Mouse (Mus musculus): Measurements from ENCODE around the gene Kalrn. TPM values are rescaled to one million over a fixed set of nuclear protein-coding genes. Genes with fewer than 3 reads are reported as not detected.
A peak's percentile ranks its signal among the peaks of the same experiment; 100 is the strongest.

The Kalrn gene
- total RNA-seq, 2 experiments from 2014 or later = 0.94 TPM; not detected in 1

DNA sequence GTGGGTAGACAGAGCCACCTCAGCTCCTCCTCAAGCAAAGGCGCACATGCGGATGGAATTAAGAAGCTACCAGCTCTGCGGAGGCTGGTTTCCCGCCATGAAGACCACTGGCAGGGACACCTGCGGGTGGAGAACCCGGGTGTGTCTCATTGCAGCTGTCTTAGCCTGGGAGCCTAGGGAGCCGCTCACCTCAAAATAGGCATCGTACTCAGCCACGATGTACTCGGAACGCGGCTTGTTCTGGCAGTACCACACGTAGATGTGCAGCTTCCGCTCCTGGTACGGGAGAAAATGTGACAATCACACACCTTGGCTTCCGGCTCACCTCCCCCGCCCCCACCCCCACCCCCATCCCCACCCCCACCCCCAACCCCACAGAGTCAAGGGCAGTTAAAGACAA lies 539.1 kb downstream of the Kalrn start:
- ATAC-seq (replicated peaks; ENCODE audit: low FRiP score, poor library complexity, severe bottlenecking) = no peak

DNA sequence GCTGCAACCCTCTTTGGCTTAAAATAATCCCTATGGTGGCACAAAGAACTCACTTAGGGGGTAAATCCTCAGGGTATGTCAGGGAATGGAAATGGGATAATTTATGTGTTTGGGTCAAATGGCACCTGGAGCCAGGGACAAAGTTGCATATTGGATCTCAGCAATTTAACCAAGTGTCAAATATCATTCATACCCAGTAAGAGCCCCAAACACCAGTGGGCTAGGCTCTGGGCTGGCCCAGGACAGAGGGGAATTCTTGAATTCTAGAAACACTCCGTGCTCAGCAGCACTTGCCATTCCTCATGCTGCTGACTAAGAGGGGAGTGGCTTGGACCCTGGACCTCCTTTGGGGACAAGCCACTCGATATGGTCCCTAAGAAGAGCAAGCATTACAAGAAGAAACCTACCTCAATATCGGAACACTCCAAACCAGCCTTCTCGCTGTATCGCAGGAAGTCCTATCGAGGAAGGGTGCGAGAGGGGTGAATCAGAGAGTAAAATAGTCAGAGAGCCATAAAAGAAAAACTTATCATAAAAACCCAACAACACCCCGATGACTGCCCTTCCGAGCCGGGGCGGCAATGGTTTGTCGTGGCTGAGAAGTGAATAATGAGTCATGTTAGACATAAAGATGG lies 541.2 kb downstream of the Kalrn start:
- no peak for ATAC-seq (replicated peaks; ENCODE audit: low FRiP score, poor library complexity, severe bottlenecking)

DNA sequence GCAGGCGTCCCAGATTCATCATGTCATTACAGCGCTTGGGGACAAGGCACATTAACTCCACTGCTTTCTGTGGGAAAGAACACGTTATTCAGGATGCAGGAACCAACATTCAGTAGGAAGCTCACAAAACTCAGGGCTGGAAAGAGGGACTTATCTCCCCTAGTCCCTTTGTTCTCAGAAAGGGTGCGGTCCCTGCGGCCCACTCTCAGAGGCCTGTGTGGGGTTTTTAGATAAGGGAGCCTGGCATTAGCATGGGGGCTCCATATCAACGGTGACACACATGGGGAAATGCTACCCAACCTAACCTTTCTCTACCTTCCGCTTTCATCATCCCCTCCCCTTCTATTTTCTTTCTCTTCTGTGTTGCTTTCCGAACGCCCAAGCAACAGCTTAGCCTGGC lies 541.8 kb downstream of the Kalrn start:
- ATAC-seq (replicated peaks; ENCODE audit: low FRiP score, poor library complexity, severe bottlenecking) = peak; percentile 85

DNA sequence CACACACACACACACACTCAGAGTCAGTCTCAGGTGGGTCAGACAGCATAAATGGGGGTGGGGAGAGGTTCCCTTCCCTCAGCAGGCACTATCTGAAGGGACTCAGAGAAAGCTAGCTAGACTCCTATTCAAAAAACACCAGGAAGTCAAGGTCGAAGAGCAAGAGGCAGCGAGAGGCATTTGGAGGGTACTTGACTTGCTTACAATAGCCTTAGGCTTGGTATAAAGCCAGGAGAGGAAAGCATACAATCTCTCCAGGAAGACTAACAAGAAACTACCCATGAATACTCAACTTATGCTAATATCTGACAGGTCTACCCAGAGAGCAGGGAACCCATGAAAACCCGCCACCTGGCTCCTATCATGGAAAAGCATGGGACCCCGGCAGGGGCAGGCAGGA lies 543.0 kb downstream of the Kalrn start:
- no peak for ATAC-seq (replicated peaks; ENCODE audit: low FRiP score, poor library complexity, severe bottlenecking)

DNA sequence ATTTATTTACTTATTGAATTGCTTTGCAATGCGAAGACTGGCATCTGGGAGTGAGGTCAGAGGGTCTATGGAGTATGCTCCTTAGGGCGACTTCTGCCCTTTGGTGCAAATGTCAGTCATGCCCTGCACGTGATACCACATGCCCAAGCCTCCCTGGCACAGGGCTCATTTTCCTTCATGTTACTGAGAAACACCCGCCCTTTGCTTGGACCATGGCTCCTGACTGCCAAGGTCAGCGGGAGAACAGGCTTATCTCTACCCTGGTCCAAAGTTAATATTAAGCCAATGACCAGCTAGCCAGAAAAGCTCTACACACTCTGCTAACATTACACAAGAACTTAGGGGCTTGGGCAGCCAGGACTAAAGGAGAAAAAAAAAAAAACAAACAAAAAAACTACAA lies 543.5 kb downstream of the Kalrn start:
- no peak for ATAC-seq (replicated peaks; ENCODE audit: low FRiP score, poor library complexity, severe bottlenecking)

DNA sequence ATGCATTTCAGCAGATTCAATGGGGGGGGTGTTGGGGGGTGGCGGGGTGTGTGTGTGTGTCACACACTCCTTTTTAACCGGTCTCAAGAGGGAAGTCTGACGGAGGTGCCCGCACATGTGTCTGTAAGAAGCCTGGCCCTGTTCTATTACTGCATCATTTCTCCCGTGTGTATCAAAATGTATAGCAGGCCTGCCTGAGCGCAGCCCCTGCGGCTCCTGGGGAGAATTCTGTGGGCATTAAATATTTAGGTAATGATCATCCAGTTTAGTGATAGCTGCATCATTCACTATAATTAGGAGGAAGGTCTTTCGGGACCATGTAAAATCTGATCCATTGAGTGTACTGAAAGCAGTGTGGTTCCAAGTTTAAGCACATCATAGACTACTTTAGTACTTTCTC lies 556.1 kb downstream of the Kalrn start:
- ATAC-seq (replicated peaks; ENCODE audit: low FRiP score, poor library complexity, severe bottlenecking) = no peak

DNA sequence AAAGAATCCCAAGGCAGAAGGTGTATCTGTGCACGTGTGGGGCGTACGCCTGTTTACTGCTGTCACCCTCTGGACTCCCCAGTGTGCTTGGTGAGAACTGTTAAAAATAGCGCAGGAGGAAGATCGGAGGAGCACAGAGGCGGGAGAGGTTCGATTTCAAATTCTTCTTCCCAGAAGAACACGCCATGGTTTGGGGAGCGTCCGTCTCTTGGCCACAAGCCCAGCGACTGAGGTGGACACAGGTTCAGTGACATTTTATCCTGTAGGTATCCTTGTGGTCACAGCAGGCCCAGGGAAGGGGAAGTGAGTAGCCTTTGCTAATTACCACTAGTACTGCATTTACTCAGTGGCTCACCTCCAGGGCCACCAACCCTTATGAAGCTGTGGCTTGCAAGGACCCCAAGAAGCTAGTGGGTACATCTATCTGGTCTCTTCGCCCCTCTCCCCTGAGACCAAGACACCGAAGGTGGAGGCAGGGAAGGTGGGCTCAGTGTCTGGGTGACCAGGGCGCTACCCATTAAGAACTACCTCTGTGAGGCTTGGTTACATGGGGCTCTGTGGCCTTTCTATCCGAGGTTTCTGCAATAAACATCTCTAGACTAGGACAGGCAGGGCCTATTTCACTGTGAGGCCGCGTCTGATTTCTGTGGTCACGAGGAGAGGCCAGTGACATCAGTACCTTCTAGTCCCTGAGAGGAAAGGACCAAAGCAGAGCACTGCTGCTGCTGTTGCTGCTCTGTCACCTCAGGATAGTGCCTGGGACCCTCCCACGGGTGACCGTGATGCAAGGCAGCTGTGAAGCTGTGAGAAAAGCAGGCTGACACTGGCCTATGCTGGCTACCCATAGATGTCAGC lies 561.1 kb downstream of the Kalrn start:
- no peak for ATAC-seq (replicated peaks; ENCODE audit: low FRiP score, poor library complexity, severe bottlenecking)

DNA sequence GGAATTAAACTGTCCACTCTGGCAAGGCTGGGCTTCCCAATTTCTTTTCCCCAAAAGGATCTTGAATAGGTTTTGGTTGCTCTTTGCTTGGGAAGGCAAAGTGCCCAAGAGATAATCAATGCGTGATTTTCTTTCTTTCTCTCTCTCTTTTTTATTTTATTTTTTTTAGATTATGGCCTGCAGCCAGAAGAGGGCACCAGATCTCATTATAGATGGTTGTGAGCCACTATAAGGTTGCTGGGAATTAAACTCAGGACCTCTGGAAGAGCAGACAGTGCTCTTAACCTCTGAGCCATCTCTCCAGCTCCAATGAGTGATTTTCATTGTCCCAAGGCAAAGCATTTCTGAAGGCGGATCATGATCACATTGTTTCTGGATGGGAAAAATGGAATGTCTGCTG lies 563.8 kb downstream of the Kalrn start:
- ATAC-seq (replicated peaks; ENCODE audit: low FRiP score, poor library complexity, severe bottlenecking) = no peak

DNA sequence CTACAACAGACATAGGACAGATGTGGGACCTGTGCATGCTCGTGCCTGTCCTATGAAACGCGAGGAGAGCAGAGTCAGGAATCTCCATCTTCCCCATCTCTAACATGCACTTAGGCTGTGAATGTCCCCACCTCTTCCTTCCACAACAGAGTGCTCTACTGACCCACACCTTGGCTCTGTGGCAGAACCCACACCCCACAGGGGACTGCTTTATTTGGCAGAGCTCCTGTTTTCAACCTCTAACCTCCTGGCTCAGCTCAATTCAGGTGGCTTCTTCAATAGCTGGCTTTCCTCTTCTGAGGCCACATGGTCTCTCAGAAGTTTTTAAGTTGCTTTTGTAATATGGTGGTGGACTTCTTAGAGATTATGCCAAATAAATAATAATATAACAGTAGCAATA lies 567.3 kb downstream of the Kalrn start:
- no peak for ATAC-seq (replicated peaks; ENCODE audit: low FRiP score, poor library complexity, severe bottlenecking)

DNA sequence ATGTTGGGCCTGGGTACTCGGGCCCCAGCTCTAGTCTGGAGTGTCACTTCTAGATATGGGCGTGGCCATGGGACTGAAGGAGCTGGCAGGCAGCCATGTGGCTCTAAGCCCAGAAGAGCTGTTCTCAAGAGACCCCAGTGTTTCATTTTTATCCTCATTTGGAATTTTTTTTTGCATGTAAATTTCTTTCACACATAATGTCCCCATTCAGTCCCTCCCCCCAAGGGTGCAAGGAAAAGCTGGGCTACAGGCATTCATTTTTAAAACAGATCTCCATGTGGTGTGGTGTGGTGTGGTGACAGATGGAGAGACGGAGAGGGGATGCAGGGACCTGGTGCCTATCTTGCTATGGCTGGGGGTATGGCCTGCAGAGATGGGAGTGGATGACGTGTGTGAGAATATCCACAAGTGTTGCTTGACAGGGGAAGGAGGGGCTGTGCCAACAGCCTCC lies 569.2 kb downstream of the Kalrn start:
- no peak for ATAC-seq (replicated peaks; ENCODE audit: low FRiP score, poor library complexity, severe bottlenecking)

DNA sequence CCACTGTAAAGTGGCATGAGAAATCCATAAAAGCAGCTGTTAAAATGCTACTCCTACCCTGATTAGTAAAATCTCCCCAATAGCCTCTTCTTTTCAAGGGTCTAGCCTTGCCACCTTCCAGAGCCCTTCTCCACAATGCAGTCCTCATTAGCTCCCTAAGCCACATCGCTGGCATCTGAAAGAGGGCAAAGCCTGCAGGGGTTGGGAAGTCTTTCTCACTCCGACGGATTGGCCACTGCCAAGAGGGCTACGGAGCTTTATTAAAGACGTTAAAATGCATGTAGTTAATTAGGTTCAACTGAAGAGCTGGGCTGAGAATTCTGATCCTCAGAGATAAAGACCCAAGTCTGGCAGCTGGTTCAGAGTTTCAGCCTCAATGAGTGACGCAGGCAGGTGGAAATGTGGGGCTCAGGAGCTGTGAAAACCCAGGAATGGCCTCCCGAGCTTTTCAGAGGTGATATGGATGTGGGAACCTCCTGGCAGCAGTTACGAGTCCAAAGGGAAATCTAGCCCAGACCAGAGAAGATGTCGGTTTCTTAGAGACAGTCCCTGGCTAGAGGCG lies 569.7 kb downstream of the Kalrn start:
- no peak for ATAC-seq (replicated peaks; ENCODE audit: low FRiP score, poor library complexity, severe bottlenecking)

DNA sequence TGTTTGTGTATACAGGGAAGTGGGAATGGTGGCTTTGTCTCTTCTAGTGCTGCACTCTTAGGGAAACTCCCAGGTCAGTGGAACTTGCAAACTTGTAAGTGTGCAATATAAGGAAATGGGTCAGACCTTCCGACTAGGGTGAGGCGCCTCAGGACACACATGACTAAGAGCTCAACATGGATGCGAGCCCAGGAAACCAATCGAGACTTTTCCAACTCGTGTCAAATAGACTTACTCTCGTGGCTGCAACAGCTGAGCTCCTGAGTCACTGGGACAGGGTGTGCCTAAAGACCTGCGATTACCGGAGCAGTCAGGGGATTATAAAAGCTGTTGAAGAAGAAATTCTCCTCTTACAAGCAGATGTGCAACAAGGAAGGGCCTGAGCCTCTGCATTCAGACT lies 572.6 kb downstream of the Kalrn start:
- no peak for ATAC-seq (replicated peaks; ENCODE audit: low FRiP score, poor library complexity, severe bottlenecking)

DNA sequence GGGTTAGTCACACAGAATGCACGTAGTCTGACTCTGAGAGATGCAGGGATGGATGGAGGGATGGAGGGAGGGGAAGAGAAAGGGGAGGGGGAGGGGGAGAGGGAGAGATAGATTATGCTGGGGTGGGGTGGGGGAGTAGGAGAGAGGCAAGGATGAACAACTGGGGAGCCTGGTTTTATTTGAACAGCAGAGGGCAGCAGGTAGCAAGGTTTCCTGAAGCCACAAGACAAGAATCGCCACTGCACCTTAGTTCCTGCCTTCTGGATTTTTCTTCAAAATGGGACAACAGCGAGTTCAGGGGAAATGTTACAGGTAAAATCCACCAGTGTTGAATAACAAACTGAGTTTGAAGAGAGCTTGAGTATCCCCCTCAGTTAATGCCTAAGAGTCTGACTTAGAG lies 573.9 kb downstream of the Kalrn start:
- no peak for ATAC-seq (replicated peaks; ENCODE audit: low FRiP score, poor library complexity, severe bottlenecking)

DNA sequence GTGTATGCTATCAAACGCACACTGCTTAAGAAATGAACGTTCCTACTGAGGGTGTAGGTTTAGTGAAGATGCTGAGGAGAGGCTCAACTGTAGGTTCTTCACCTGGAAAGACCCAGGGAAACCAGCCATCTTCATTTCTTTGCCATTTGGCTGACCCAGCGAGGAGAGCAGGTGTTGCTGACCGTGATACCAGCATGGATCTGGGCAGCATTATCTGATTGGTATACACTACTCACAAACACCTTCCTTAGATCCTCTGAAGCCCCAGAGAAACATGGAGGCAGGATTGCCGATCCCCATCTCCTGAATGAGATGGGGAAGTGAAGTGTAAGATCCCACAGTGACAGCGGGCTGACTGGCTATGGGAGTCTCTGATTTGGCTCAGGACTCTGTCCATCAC lies 575.3 kb downstream of the Kalrn start:
- ATAC-seq (replicated peaks; ENCODE audit: low FRiP score, poor library complexity, severe bottlenecking) = no peak

DNA sequence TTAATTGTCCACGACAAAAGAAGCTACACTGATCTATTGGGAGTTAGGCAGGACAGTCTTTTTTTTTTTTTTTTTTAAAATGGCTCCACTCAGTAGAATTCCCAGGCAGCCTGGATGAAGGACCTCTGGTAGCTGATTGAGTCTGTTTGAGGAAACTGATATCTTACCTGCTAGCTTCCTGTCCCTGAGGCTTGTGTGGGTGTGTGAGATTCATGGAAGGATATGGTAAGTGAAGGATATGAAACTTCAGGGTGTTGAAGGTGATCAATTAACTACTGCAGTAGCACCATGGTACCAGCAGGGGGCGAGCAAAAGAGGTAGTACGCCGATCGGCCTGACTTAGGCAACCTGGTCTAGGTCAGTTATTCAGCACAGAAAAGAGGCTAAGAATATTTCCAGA lies 577.3 kb downstream of the Kalrn start:
- peak; percentile 69 for ATAC-seq (replicated peaks; ENCODE audit: low FRiP score, poor library complexity, severe bottlenecking)

DNA sequence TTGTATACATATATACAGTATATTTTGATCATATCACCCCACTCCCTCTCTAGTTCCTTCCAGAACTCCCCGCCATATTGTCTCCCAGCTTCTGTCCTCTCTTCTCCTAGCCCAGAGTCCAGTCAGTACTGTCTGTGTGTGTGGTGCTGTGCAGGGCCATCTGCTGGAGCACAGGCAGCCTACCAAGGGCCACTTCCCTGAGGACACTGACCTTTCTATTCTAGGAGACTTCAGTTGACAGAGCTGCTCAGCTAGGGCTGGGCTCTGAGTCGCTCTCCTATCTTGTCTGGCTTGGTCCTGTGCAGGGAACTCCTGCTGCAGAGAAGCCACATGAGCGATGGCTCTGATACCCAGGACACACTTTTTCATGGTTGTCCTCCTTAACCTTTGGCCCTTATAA lies 577.8 kb downstream of the Kalrn start:
- ATAC-seq (replicated peaks; ENCODE audit: low FRiP score, poor library complexity, severe bottlenecking) = no peak

DNA sequence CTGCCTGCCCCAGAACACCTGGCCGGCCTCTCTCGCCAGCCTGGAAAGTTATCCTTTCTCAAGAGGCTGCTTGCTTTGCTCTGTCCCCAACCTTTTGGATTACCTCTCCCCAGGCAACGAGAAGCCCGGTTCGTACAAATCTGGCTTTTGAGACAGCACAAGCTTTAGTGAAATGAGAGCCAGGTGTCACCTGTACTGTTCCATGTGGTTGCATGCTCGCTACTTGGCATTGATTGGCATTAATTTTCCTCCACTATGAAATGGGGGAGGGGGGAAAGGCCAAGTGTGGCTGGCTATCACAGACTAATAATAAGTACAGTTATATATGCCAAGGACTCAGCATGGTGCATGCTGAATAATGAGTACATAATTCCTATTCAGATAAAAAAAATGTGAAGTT lies 579.0 kb downstream of the Kalrn start:
- ATAC-seq (replicated peaks; ENCODE audit: low FRiP score, poor library complexity, severe bottlenecking) = no peak

DNA sequence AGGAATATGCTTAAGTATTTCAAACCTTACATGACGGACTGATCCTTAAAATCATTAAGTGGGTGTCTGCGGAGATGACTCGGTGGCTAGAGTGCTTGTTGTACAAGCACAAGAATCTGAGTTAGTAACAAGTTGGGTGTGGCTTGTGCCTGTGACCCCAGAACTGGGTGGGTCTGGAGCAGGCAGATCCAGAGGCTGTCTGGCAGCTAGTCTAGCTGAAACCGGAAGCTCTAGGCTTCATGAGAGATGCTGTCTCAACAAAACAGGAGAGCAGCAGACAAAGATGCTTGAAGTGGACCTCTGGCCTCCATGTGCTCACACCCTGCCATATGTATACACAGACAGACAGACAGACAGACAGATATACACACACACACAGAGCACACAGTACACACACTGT lies 582.6 kb downstream of the Kalrn start:
- ATAC-seq (replicated peaks; ENCODE audit: low FRiP score, poor library complexity, severe bottlenecking) = no peak

DNA sequence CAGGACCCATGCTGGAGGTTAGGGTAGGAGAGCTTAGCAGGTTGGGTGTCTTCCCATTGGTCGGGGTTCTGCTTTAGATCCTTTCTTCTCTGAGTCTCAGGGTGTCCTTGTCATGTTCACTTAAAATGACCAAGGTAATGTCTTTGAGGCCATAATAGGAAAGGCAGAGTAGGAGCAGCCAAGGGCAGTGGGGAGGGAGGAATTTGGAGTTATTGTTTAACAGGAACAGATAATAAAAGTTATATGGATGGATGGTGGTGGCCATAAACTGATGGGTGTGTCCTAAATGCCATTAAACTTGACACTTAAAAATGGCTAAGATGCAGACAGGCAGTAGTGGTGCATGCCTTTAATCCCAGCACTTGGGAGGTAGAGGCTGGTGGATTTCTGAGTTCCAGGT lies 584.2 kb downstream of the Kalrn start:
- ATAC-seq (replicated peaks; ENCODE audit: low FRiP score, poor library complexity, severe bottlenecking) = no peak

DNA sequence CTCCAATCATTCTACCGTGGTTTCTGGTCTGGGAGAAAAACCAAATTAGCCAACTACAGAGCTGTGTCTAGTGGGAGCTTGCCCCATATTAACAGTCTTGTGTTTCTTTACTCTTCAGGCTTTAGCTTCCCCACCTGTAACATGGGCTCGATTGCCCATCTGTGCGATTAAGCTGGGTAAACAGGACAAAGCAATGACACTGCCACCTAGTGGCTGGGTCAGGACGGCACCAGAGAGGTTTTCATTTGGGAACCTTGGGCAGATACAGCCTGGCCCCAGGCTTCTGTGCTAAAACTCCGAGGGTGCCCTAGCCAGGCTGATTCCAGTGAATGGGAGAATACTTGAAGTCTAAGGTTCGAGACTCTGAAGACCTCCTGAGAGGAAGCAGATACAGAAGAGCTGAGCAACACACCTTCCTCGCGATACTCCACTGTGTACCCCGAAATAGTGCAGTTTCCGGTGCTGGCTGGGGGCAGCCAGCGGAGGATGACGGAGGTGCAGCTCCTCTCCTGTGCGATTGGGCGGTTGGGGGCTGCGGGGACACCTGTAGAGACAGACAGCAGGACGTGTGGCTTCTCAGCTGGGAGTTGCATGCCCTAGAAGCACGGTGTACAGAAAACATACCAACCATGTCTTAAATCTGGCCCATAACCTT lies 584.8 kb downstream of the Kalrn start:
- peak; percentile 79 for ATAC-seq (replicated peaks; ENCODE audit: low FRiP score, poor library complexity, severe bottlenecking)

DNA sequence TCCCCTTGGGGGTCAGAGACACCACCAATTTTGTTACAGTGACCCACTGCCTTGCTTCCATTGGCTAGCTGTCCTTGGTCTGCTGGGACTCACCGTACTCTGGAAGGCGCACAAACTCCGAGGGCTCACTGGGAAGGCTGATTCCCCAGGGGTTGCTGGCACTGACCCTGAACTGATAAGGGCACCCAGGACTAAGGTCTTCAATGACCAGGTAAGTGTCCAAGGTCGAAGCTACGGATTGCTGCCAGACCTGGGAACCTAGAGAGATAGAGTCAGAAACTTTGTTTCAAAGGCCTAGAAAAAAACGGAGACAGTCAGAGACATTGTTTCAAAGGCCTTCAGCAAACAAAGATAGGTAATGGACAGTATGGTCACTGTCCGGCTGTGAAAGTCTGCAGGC lies 586.3 kb downstream of the Kalrn start:
- no peak for ATAC-seq (replicated peaks; ENCODE audit: low FRiP score, poor library complexity, severe bottlenecking)
